Mouse (Mus musculus): Measurements from ENCODE around the gene Maea. TPM values are rescaled to one million over a fixed set of nuclear protein-coding genes. Genes with fewer than 3 reads are reported as not detected.

Maea gene
- polyA plus RNA-seq (2012; rRNA removed) (168 and 170 TPM in 2 replicates), polyA plus RNA-seq (2014; fragmentation: Nextera tagmentation; extraction: Ambion mirVana) (116 and 120 TPM in 2 replicates)

GRCm38 (mm10) chr5:33335273-33335976, at the start of gene Maea:
Gene Maea, plus strand, starts transcription at chr5:33335509.
- peak; percentile 58; the same call in 1 of the 2 replicates for TF ChIP-seq POLR2A (IDR thresholded peaks at IDR 0.05; ENCODE audit: borderline replicate concordance, extremely low read depth, insufficient read depth, insufficient read length)
- 2% methylated on average over 51 of the region's 71 CpGs for WGBS
- ATAC-seq (ENCODE audit: low FRiP score, low read depth) = peak; percentile 100
- Histone ChIP-seq H3K36me3 (ENCODE audit: control insufficient read depth, insufficient read depth, low read length) (peaks cover 9% of the 10 kb centered on the region; the same call in 1 of the 2 replicates), H3K9me3 (ENCODE audit: control insufficient read depth, low read length) (no peaks in the 10 kb centered on the region), H3K27me3 (ENCODE audit: control insufficient read depth, insufficient read depth, low read length) (no peaks in the 10 kb centered on the region), H3K4me2 (replicated peaks; ENCODE audit: low read depth, low read length, severe bottlenecking) (peak within 1 kb of the TSS; percentile 69), H3K9ac (ENCODE audit: low read depth, low read length, severe bottlenecking) (peak within 1 kb of the TSS; percentile 94), H3K4me3 (replicated peaks; ENCODE audit: low read length) (peak within 1 kb of the TSS; percentile 91), H3K27ac (replicated peaks; ENCODE audit: low read depth, low read length) (peak within 1 kb of the TSS; percentile 72), H3K4me1 (ENCODE audit: control insufficient read depth, insufficient read depth, low read length) (peaks cover 7% of the 10 kb centered on the region)
- DNase-seq (ENCODE audit: low spot score) = peak; percentile 98

- no peaks in the 10 kb centered on the region for H3K9me3 ChIP-seq (ENCODE audit: control insufficient read depth, low read length)
- no peak for DNase-seq (ENCODE audit: low spot score)
- no peaks in the 10 kb centered on the region for H3K27me3 ChIP-seq (ENCODE audit: control insufficient read depth, insufficient read depth, low read length)
- peak; percentile 34; the same call in 1 of the 2 replicates for ATAC-seq (ENCODE audit: low FRiP score, low read depth)
- H3K9ac ChIP-seq (ENCODE audit: low read depth, low read length, severe bottlenecking) = no peak overlapping the region
- no peak overlapping the region for H3K4me3 ChIP-seq (replicated peaks; ENCODE audit: low read length)
- H3K4me1 ChIP-seq (ENCODE audit: control insufficient read depth, insufficient read depth, low read length) = no peaks in the 10 kb centered on the region
- H3K27ac ChIP-seq (replicated peaks; ENCODE audit: low read depth, low read length) = no peak overlapping the region
- 36% methylated on average over 16 of the region's 16 CpGs for WGBS
- no peaks in the 10 kb centered on the region for H3K36me3 ChIP-seq (ENCODE audit: control insufficient read depth, insufficient read depth, low read length)
- no peak for TF ChIP-seq POLR2A (IDR thresholded peaks at IDR 0.05; ENCODE audit: borderline replicate concordance, extremely low read depth, insufficient read depth, insufficient read length)
- no peak overlapping the region for H3K4me2 ChIP-seq (replicated peaks; ENCODE audit: low read depth, low read length, severe bottlenecking)
Observed at GRCm38 (mm10) chr5:33293796-33294430, 41.4 kb upstream of the Maea start.

GRCm38 (mm10) chr5:33297164-33297563, 38.1 kb upstream of the Maea start:
- no peak for TF ChIP-seq POLR2A (IDR thresholded peaks at IDR 0.05; ENCODE audit: borderline replicate concordance, extremely low read depth, insufficient read depth, insufficient read length)
- no peaks in the 10 kb centered on the region for H3K9me3 ChIP-seq (ENCODE audit: control insufficient read depth, low read length)
- ATAC-seq (ENCODE audit: low FRiP score, low read depth) = no peak
- H3K9ac ChIP-seq (ENCODE audit: low read depth, low read length, severe bottlenecking) = no peak overlapping the region
- H3K27ac ChIP-seq (replicated peaks; ENCODE audit: low read depth, low read length) = no peak overlapping the region
- H3K27me3 ChIP-seq (ENCODE audit: control insufficient read depth, insufficient read depth, low read length) = no peaks in the 10 kb centered on the region
- WGBS = 73% methylated on average over 6 of the region's 6 CpGs
- no peak overlapping the region for H3K4me3 ChIP-seq (replicated peaks; ENCODE audit: low read length)
- no peak overlapping the region for H3K4me2 ChIP-seq (replicated peaks; ENCODE audit: low read depth, low read length, severe bottlenecking)
- DNase-seq (ENCODE audit: low spot score) = no peak
- no peaks in the 10 kb centered on the region for H3K36me3 ChIP-seq (ENCODE audit: control insufficient read depth, insufficient read depth, low read length)
- H3K4me1 ChIP-seq (ENCODE audit: control insufficient read depth, insufficient read depth, low read length) = no peaks in the 10 kb centered on the region

DNA sequence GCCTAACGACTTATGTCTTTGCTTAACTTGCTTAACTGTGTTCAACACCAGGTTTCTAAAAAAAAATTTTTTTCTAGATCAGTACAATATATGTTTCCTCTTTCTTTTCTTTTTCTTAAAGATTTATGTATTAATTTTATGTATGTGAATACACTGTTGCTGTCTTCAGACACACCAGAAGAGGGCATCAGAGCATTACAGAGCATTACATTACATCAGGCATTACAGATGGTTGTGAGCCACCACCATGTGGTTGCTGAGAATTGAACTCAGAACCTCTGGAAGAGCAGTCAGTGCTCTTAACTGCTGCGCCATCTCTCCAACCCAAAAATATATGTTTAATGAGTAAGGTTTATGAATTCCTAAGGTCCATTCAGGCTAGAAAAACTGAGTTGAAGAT, 33.5 kb upstream of the Maea start:
- Histone ChIP-seq H3K4me2 (replicated peaks; ENCODE audit: low read depth, low read length, severe bottlenecking) (no peak overlapping the region), H3K27ac (replicated peaks; ENCODE audit: low read depth, low read length) (no peak overlapping the region), H3K4me1 (ENCODE audit: control insufficient read depth, insufficient read depth, low read length) (no peaks in the 10 kb centered on the region), H3K4me3 (replicated peaks; ENCODE audit: low read length) (no peak overlapping the region), H3K9ac (ENCODE audit: low read depth, low read length, severe bottlenecking) (no peak overlapping the region), H3K27me3 (ENCODE audit: control insufficient read depth, insufficient read depth, low read length) (no peaks in the 10 kb centered on the region), H3K36me3 (ENCODE audit: control insufficient read depth, insufficient read depth, low read length) (no peaks in the 10 kb centered on the region), H3K9me3 (ENCODE audit: control insufficient read depth, low read length) (no peaks in the 10 kb centered on the region)
- ATAC-seq (ENCODE audit: low FRiP score, low read depth) (no peak), DNase-seq (ENCODE audit: low spot score) (no peak)
- no peak for TF ChIP-seq POLR2A (IDR thresholded peaks at IDR 0.05; ENCODE audit: borderline replicate concordance, extremely low read depth, insufficient read depth, insufficient read length)
- 81% methylated on average over 2 of the region's 2 CpGs for WGBS

- no peak for TF ChIP-seq POLR2A (IDR thresholded peaks at IDR 0.05; ENCODE audit: borderline replicate concordance, extremely low read depth, insufficient read depth, insufficient read length)
- H3K9me3 ChIP-seq (ENCODE audit: control insufficient read depth, low read length) = no peaks in the 10 kb centered on the region
- WGBS = 69% methylated on average over 3 of the region's 3 CpGs
- H3K9ac ChIP-seq (ENCODE audit: low read depth, low read length, severe bottlenecking) = no peak overlapping the region
- DNase-seq (ENCODE audit: low spot score) (no peak), ATAC-seq (ENCODE audit: low FRiP score, low read depth) (no peak)
- no peak overlapping the region for H3K4me2 ChIP-seq (replicated peaks; ENCODE audit: low read depth, low read length, severe bottlenecking)
- no peaks in the 10 kb centered on the region for H3K4me1 ChIP-seq (ENCODE audit: control insufficient read depth, insufficient read depth, low read length)
- no peaks in the 10 kb centered on the region for H3K27me3 ChIP-seq (ENCODE audit: control insufficient read depth, insufficient read depth, low read length)
- H3K27ac ChIP-seq (replicated peaks; ENCODE audit: low read depth, low read length) = no peak overlapping the region
- H3K4me3 ChIP-seq (replicated peaks; ENCODE audit: low read length) = no peak overlapping the region
- no peaks in the 10 kb centered on the region for H3K36me3 ChIP-seq (ENCODE audit: control insufficient read depth, insufficient read depth, low read length)
Observed at GRCm38 (mm10) chr5:33310704-33311462, 24.4 kb upstream of the Maea start.

Measured in limb, embryonic 14.5 days (tissue).